Mouse (Mus musculus): Measurements from ENCODE around the gene Hivep3. TPM values are rescaled to one million over a fixed set of nuclear protein-coding genes. Genes with fewer than 3 reads are reported as not detected.

The Hivep3 gene
- polyA plus RNA-seq, 2 experiments, result 3.8 to 5.1 TPM

GRCm38 (mm10) chr4:119871861-119872582 is 138.4 kb downstream of the Hivep3 start:
- H3K9ac ChIP-seq (ENCODE audit: low read depth, low read length, severe bottlenecking), result no peak overlapping the region
- no peak for TF ChIP-seq POLR2A (IDR thresholded peaks at IDR 0.05; ENCODE audit: borderline replicate concordance, extremely low read depth, insufficient read depth, insufficient read length)
- no peaks in the 10 kb centered on the region for H3K36me3 ChIP-seq (ENCODE audit: control insufficient read depth, insufficient read depth, low read length)
- no peaks in the 10 kb centered on the region for H3K27me3 ChIP-seq (ENCODE audit: control insufficient read depth, insufficient read depth, low read length)
- no peak overlapping the region for H3K4me2 ChIP-seq (replicated peaks; ENCODE audit: low read depth, low read length, severe bottlenecking)
- H3K9me3 ChIP-seq (ENCODE audit: control insufficient read depth, low read length), result no peaks in the 10 kb centered on the region
- ATAC-seq (ENCODE audit: low FRiP score, low read depth), result no peak
- H3K4me3 ChIP-seq (replicated peaks; ENCODE audit: low read length), result no peak overlapping the region
- H3K4me1 ChIP-seq (ENCODE audit: control insufficient read depth, insufficient read depth, low read length), result no peaks in the 10 kb centered on the region
- no peak overlapping the region for H3K27ac ChIP-seq (replicated peaks; ENCODE audit: low read depth, low read length)
- DNase-seq (ENCODE audit: low spot score), result no peak
- WGBS, result 84% methylated on average over 10 of the region's 10 CpGs

DNA sequence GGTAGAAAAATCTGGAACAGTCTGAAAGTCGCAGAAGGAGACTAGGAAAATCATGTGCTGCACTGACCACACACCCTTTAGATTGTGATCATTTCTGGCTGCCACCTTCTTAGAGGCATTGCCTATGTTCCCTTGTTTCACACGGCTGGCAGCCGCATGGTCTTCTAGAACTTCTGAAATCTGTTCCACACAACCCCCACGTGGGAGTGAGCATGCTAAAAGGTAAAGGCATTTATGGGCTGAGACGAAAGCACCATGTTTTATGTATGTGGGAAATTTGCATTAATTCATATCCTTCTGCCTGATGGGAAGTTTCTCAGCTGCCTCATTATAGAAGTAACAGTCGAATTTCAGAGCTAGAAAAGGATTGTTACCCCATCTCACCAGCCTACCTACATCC is 140.4 kb downstream of the Hivep3 start:
- no peak overlapping the region for H3K4me3 ChIP-seq (replicated peaks; ENCODE audit: low read length)
- H3K27ac ChIP-seq (replicated peaks; ENCODE audit: low read depth, low read length), result no peak overlapping the region
- H3K27me3 ChIP-seq (ENCODE audit: control insufficient read depth, insufficient read depth, low read length), result no peaks in the 10 kb centered on the region
- no peak for TF ChIP-seq POLR2A (IDR thresholded peaks at IDR 0.05; ENCODE audit: borderline replicate concordance, extremely low read depth, insufficient read depth, insufficient read length)
- no peaks in the 10 kb centered on the region for H3K9me3 ChIP-seq (ENCODE audit: control insufficient read depth, low read length)
- DNase-seq (ENCODE audit: low spot score) (no peak), ATAC-seq (ENCODE audit: low FRiP score, low read depth) (no peak)
- H3K36me3 ChIP-seq (ENCODE audit: control insufficient read depth, insufficient read depth, low read length), result no peaks in the 10 kb centered on the region
- no peaks in the 10 kb centered on the region for H3K4me1 ChIP-seq (ENCODE audit: control insufficient read depth, insufficient read depth, low read length)
- no peak overlapping the region for H3K9ac ChIP-seq (ENCODE audit: low read depth, low read length, severe bottlenecking)
- H3K4me2 ChIP-seq (replicated peaks; ENCODE audit: low read depth, low read length, severe bottlenecking), result no peak overlapping the region
- 65% methylated on average over 6 of the region's 6 CpGs for WGBS

DNA sequence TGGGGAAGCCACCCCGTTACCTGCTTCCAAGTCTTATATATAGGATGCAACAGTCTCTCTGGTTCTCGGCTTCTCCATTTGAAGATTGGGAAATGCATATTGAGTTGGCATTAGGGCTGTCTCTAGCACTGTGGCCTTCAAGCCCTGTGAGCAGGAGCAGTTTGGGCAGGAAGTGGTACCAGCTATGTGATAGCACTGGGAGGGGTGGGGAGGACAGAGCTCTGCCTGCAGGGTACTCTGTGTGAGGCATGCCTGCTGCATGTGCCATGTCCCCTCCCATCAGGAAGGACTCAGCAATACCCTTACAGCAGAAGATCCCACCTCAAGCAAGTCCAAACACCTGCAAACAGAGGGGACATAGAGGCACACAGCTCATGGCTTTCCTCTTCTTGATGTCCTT is 142.0 kb downstream of the Hivep3 start:
- no peaks in the 10 kb centered on the region for H3K27me3 ChIP-seq (ENCODE audit: control insufficient read depth, insufficient read depth, low read length)
- WGBS, result 83% methylated on average over 2 of the region's 2 CpGs
- ATAC-seq (ENCODE audit: low FRiP score, low read depth), result no peak
- H3K9me3 ChIP-seq (ENCODE audit: control insufficient read depth, low read length), result no peaks in the 10 kb centered on the region
- no peak overlapping the region for H3K9ac ChIP-seq (ENCODE audit: low read depth, low read length, severe bottlenecking)
- no peak overlapping the region for H3K4me3 ChIP-seq (replicated peaks; ENCODE audit: low read length)
- no peak for DNase-seq (ENCODE audit: low spot score)
- TF ChIP-seq POLR2A (IDR thresholded peaks at IDR 0.05; ENCODE audit: borderline replicate concordance, extremely low read depth, insufficient read depth, insufficient read length), result no peak
- no peaks in the 10 kb centered on the region for H3K36me3 ChIP-seq (ENCODE audit: control insufficient read depth, insufficient read depth, low read length)
- H3K4me2 ChIP-seq (replicated peaks; ENCODE audit: low read depth, low read length, severe bottlenecking), result no peak overlapping the region
- H3K27ac ChIP-seq (replicated peaks; ENCODE audit: low read depth, low read length), result no peak overlapping the region
- no peaks in the 10 kb centered on the region for H3K4me1 ChIP-seq (ENCODE audit: control insufficient read depth, insufficient read depth, low read length)

DNA sequence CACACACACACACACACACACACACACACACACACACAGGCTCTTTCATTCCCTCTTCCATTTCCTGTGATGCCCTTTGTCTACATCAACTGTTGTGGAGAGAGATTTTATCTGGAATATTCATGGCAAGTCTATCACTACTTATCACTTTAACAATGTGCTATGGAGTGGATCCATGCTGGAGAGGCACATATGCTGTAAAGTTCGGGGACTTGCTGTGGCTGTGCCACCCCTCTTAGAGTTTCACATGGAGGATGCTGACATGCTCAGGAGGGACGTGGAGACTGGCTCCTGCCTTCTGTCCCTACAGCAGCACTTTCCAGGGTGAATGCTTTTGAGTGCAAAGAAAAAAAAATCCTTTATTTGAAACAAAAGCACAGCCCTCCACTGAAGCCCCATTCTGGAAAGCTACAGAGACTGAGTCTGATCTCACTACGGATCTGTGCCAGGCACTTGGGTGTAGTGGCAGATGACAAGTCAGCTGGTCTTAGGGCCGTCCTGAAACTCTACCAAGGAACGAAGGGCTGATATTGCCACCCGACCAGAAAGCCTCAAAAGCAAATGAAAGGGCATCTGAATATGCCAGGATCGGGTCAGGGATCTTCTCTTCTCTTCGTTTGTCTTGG is 143.1 kb downstream of the Hivep3 start:
- H3K27me3 ChIP-seq (ENCODE audit: control insufficient read depth, insufficient read depth, low read length), result no peaks in the 10 kb centered on the region
- H3K36me3 ChIP-seq (ENCODE audit: control insufficient read depth, insufficient read depth, low read length), result no peaks in the 10 kb centered on the region
- no peaks in the 10 kb centered on the region for H3K4me1 ChIP-seq (ENCODE audit: control insufficient read depth, insufficient read depth, low read length)
- no peak overlapping the region for H3K4me2 ChIP-seq (replicated peaks; ENCODE audit: low read depth, low read length, severe bottlenecking)
- ATAC-seq (ENCODE audit: low FRiP score, low read depth) (no peak), DNase-seq (ENCODE audit: low spot score) (no peak)
- no peaks in the 10 kb centered on the region for H3K9me3 ChIP-seq (ENCODE audit: control insufficient read depth, low read length)
- no peak for TF ChIP-seq POLR2A (IDR thresholded peaks at IDR 0.05; ENCODE audit: borderline replicate concordance, extremely low read depth, insufficient read depth, insufficient read length)
- WGBS, result 81% methylated on average over 8 of the region's 8 CpGs
- no peak overlapping the region for H3K27ac ChIP-seq (replicated peaks; ENCODE audit: low read depth, low read length)
- no peak overlapping the region for H3K4me3 ChIP-seq (replicated peaks; ENCODE audit: low read length)
- H3K9ac ChIP-seq (ENCODE audit: low read depth, low read length, severe bottlenecking), result no peak overlapping the region

- 75% methylated on average over 5 of the region's 5 CpGs for WGBS
- Histone ChIP-seq H3K27me3 (ENCODE audit: control insufficient read depth, insufficient read depth, low read length) (no peaks in the 10 kb centered on the region), H3K36me3 (ENCODE audit: control insufficient read depth, insufficient read depth, low read length) (no peaks in the 10 kb centered on the region), H3K27ac (replicated peaks; ENCODE audit: low read depth, low read length) (no peak overlapping the region), H3K9me3 (ENCODE audit: control insufficient read depth, low read length) (no peaks in the 10 kb centered on the region), H3K9ac (ENCODE audit: low read depth, low read length, severe bottlenecking) (no peak overlapping the region), H3K4me1 (ENCODE audit: control insufficient read depth, insufficient read depth, low read length) (no peaks in the 10 kb centered on the region), H3K4me2 (replicated peaks; ENCODE audit: low read depth, low read length, severe bottlenecking) (no peak overlapping the region), H3K4me3 (replicated peaks; ENCODE audit: low read length) (no peak overlapping the region)
- no peak for TF ChIP-seq POLR2A (IDR thresholded peaks at IDR 0.05; ENCODE audit: borderline replicate concordance, extremely low read depth, insufficient read depth, insufficient read length)
- ATAC-seq (ENCODE audit: low FRiP score, low read depth) (no peak), DNase-seq (ENCODE audit: low spot score) (no peak)
Observed at GRCm38 (mm10) chr4:119878218-119878617, 144.6 kb downstream of the Hivep3 start.
